Mouse (Mus musculus) right cerebral cortex, adult 18-20 months (tissue): ENCODE measurements around the gene Rrbp1.

Experiments used
- DNase-seq: peaks from one replicate; pipeline ENCODE4 v3.0.0; 2022; ENCODE audit warnings: mixed read lengths

The Rrbp1 gene

DNA sequence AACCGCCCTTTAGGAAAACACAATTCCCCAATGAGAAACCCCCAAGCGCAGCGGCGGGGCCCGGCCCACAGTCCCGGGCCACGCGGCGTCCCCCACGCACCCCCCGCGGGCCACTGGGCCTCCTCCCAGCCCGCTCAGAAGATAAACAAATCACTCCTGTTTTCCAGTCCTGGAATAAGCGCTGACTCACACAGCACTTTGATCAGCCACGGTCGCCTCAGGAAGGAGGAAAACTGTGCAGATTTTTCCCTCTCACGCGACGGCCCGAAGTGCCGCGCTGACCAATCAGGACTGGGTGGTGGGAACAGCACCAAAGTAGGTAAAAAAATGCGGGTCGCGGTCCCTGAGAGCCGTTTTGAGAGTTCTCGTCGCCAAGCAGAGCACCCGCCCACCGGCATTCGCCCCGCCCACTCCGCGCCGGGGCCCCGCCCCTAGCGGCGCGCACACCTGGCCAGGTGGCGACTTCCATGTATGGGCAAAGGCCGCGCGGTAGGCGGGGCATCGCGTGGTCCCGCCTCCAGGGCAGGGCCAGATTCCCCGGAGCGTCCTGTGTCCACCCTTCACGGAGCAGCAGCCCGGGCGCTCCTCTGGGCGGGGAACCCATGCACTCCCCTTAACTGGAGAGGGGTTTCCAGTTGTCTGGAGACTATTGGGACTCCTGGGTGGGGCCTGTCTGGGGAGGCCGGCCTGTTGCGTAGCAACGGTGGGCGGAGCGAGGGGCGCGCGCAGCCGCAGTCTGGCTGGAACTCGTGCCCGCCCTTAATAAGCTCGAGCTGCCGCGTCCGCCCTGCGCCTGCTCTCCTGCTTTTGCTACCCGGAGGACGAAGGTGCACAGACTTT is 96.1 kb downstream of the Rrbp1 start, which contains the start of gene Dstn:
Gene Dstn (plus strand): TSS at position 561 of the 840 bp plus-strand sequence.
- DNase-seq = peak; percentile 95

DNA sequence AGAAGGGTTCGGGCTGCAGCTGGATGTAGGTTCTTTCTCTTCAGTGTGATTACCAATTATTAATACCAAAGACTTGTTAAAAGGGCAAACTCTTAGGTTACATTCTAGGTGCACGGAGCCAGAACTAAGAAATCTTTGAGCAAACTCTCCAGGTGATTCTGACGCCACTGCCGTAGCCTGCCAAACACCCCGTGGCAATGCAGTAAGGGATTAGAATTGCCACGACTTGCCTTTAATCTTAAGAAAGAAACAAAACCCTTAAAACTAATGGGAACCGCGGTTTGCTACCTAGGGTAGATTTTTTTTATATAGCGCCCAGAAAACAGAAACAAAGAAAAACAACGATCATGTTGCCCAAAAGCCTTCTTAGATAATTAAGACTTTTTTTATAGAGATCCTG is 96.8 kb downstream of the Rrbp1 start:
- no peak for DNase-seq

DNA sequence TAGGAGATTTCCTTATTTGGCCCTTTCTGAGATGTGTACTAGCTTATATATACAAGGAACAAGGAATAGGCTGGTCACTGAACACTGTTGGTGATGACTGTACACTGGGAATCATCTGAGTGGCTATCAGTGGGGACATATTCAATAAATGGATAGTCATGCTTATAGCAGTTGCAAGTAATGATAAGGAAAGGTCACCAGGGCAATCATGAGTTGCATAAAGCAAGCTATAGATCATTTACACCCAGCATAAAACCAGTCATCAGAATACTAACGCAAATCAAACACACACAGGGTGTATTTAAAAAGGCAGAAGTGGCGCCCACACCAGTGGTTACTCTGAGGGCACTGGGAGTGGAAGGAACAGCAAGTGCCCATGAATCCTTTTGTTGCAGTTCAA is 98.9 kb downstream of the Rrbp1 start:
- DNase-seq = no peak

- DNase-seq = no peak
Measured at GRCm38 (mm10) chr2:143909230-143909629, 101.8 kb downstream of the Rrbp1 start.

GRCm38 (mm10) chr2:143904896-143905295 is 106.2 kb downstream of the Rrbp1 start:
- no peak for DNase-seq

- no peak for DNase-seq
Measured at GRCm38 (mm10) chr2:143903376-143904045, 107.6 kb downstream of the Rrbp1 start.

DNA sequence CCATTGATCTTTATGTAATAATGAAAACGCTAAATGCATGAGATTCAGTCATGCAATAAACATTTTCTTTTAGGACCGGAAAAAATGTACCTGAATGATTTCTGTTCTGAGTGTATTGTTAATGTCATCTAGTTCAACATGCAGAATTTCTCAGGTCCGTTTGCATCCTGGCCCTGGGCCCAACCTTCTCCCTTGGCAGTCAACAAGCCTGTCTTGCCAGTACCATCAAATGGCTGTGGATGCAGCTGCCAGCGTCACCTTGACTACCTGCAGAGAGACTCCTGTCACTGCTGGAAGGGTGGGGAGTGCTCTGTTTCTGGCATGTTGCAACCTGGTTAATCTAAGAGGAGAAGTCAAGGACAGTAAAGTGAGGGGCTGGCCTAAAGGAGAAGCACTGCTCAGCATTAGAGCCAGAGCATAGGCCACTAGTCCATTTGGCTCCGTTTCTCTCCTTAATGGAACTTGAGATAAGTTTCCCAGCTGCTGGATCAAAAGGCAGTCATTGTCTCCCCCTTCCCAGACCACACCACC is 110.2 kb downstream of the Rrbp1 start:
- no peak for DNase-seq

DNA sequence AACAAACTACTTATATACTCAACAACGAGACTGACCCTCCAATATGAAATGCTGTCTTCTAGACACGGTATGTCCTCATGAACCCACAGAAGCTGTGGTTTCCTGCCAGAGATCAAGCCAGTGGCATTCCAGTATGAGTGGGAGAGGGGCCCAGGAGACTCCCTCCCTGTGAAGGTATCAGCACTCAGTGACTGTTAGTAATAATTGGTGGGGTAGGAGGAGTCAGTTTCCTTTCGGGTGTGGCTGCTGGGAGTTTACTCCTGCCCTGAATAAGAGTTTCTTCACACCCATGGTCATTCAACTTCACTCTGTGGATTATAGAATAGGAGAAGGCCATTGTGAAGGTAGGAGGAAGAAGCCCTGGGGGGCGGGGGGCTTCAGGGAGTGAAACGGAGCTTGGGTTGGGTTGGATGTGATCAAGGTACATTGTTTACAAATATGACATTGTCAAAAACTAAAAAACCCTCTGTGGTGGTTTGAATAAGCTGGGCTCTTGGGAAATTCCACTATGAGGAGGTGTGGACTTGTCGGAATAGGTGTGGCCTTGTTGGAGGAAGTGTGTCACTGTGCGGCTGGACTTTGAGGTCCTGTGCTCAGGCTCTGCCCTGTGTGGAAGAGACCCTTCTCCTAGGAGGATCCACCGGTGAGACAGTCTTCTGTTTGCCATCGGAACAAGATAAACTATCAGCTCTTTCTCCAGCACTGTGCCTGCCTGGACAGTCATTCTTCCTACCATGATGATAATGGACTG is 111.4 kb downstream of the Rrbp1 start:
- no peak for DNase-seq
